In the genomic region with DNA sequence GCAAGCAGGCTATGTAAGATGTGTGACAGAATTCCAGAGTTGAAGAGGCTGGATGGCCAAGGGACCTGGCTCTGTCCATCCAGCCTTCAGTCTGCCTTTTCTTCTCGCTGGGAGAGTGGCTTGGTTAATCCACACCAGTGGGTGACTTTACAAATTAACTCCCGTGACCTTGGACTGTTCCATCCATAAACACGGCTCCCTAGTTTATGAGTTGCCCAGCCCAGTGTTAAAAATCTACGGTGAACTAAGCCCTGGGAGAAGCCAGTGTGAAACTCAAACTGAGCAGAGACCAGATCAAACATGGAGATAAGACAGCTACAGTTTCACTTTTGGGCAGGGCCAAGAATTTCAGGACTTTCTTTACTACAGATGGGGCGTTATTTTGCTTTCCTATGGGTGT, we compare ENCODE assay signal across 12 mouse cellular contexts. TPM values are rescaled to one million over a fixed set of nuclear protein-coding genes. Genes with fewer than 3 reads are reported as not detected.
DNase-seq lines count a peak whose midpoint lies in the region; ATAC-seq lines count a peak whose summit lies in the region.
"Had no signal": no experiment of that assay in that cellular context is flagged by ENCODE, and none has a peak within 500 bp of the region (broad histone marks: within the 10 kb centered on the region; RNA-seq: fewer than 3 reads in every experiment).

No protein-coding gene starts in this region.

- no peak overlapping the region for H3K4me2 ChIP-seq in liver, embryonic 15.5 days
- no peak overlapping the region for H3K4me2 ChIP-seq in hindbrain, embryonic 16.5 days (ENCODE audit: low read length)
- H3K4me2 ChIP-seq: hindbrain, embryonic 13.5 days; neural tube, embryonic 12.5 days had no signal

- no peaks in the 10 kb centered on the region for H3K27me3 ChIP-seq in liver, embryonic 15.5 days
- H3K27me3 ChIP-seq in hindbrain, embryonic 16.5 days (replicated peaks; ENCODE audit: control insufficient read depth, insufficient read depth, low read length): no peaks in the 10 kb centered on the region
- H3K27me3 ChIP-seq: hindbrain, embryonic 13.5 days; neural tube, embryonic 12.5 days had no signal

- H3K4me3 ChIP-seq in liver, embryonic 15.5 days (replicated peaks): no peak overlapping the region
- H3K4me3 ChIP-seq in hindbrain, embryonic 16.5 days (ENCODE audit: low read length): no peak overlapping the region
- H3K4me3 ChIP-seq: heart, embryonic 10.5 days; hindbrain, embryonic 13.5 days; neural tube, embryonic 12.5 days had no signal

- no peaks in the 10 kb centered on the region for H3K9me3 ChIP-seq in liver, embryonic 15.5 days (replicated peaks)
- no peaks in the 10 kb centered on the region for H3K9me3 ChIP-seq in hindbrain, embryonic 16.5 days (ENCODE audit: control insufficient read depth, low read length)
- H3K9me3 ChIP-seq: heart, embryonic 10.5 days; neural tube, embryonic 12.5 days had no signal

- DNase-seq in 3134 (ENCODE audit: extremely low read depth, insufficient read length, low spot score) (peak; percentile 62), NIH3T3 (ENCODE audit: low read depth) (peak; percentile 66)
- peak; percentile 59 for DNase-seq in kidney, adult 18-20 months
- no peak for DNase-seq in layer of hippocampus, postnatal 14 days (ENCODE audit: low spot score in 2 of 2)
- DNase-seq in urinary bladder, postnatal 36 days (ENCODE audit: low spot score in 2 of 2): no peak
- DNase-seq: adrenal gland, postnatal 10 days had no signal

- 38% methylated on average over 5 of the region's 5 CpGs for WGBS in liver, embryonic 15.5 days (ENCODE audit: insufficient replicate concordance)
- 76% methylated on average over 5 of the region's 5 CpGs for WGBS in hindbrain, embryonic 16.5 days

- peaks cover 4% of the 10 kb centered on the region; the same call in 1 of the 2 replicates for H3K4me1 ChIP-seq in liver, embryonic 15.5 days (replicated peaks)
- no peaks in the 10 kb centered on the region; the same call in 1 of the 2 replicates for H3K4me1 ChIP-seq in hindbrain, embryonic 16.5 days (ENCODE audit: control insufficient read depth, insufficient read depth, low read depth, low read length)

- ATAC-seq in liver, embryonic 15.5 days (ENCODE audit: insufficient read depth): peak; percentile 29; the same call in 1 of the 2 replicates
- no peak for ATAC-seq in hindbrain, embryonic 16.5 days
- no peak for ATAC-seq in granulocyte monocyte progenitor cell, adult 5-6 weeks (replicated peaks; ENCODE audit: poor library complexity, severe bottlenecking)

- no peaks in the 10 kb centered on the region for H3K36me3 ChIP-seq in liver, embryonic 15.5 days (replicated peaks)
- no peaks in the 10 kb centered on the region for H3K36me3 ChIP-seq in hindbrain, embryonic 16.5 days (ENCODE audit: control insufficient read depth, insufficient read depth, low read length)
- H3K36me3 ChIP-seq: heart, embryonic 10.5 days; hindbrain, embryonic 13.5 days; neural tube, embryonic 12.5 days had no signal

- H3K9ac ChIP-seq in liver, embryonic 15.5 days: no peak overlapping the region
- H3K9ac ChIP-seq in hindbrain, embryonic 16.5 days (ENCODE audit: low read depth, low read length): no peak overlapping the region
- H3K9ac ChIP-seq: hindbrain, embryonic 13.5 days; neural tube, embryonic 12.5 days had no signal

- H3K27ac ChIP-seq in liver, embryonic 15.5 days (replicated peaks): peak overlapping the region; percentile 73
- H3K27ac ChIP-seq in hindbrain, embryonic 16.5 days (ENCODE audit: low read depth, low read length): no peak overlapping the region
- H3K27ac ChIP-seq: heart, embryonic 10.5 days; hindbrain, embryonic 13.5 days; neural tube, embryonic 12.5 days had no signal

RNA-seq across cellular contexts. Expression of gene Cdh1, which starts 19.9 kb away (rescaled TPM):
- polyA plus RNA-seq in liver, embryonic 15.5 days (2015; fragmentation: Nextera tagmentation; extraction: Ambion mirVana): 19.0 and 23.2 TPM in 2 replicates
- under 1 TPM; 0.24 to 0.35 TPM for total RNA-seq in layer of hippocampus, postnatal 14 days (2021)
- 4.6 and 6.5 TPM in 2 replicates for polyA plus RNA-seq in hindbrain, embryonic 16.5 days (2015; fragmentation: Nextera tagmentation; extraction: Ambion mirVana)
- 1.1 and 4.6 TPM in 2 replicates for total RNA-seq in granulocyte monocyte progenitor cell, adult 5-6 weeks (2014; fragmentation: Nextera tagmentation)
- total RNA-seq in granulocyte monocyte progenitor cell, adult 5-6 weeks (2017): 0.88 and 1.6 TPM in 2 replicates

RNA-seq across cellular contexts. Expression of gene Gm10073, which starts 49.8 kb away (rescaled TPM):
- polyA plus RNA-seq in liver, embryonic 15.5 days (2015; fragmentation: Nextera tagmentation; extraction: Ambion mirVana): 4.0 and 7.3 TPM in 2 replicates
- total RNA-seq in layer of hippocampus, postnatal 14 days (2021): 100 to 1,000 TPM in 1 of 2 experiments, 10 to 100 TPM in 1; 83.2 to 104 TPM
- polyA plus RNA-seq in hindbrain, embryonic 16.5 days (2015; fragmentation: Nextera tagmentation; extraction: Ambion mirVana): 7.4 and 12.5 TPM in 2 replicates
- 29.2 and 30.2 TPM in 2 replicates for total RNA-seq in granulocyte monocyte progenitor cell, adult 5-6 weeks (2014; fragmentation: Nextera tagmentation)
- total RNA-seq in granulocyte monocyte progenitor cell, adult 5-6 weeks (2017): 8.2 and 10.8 TPM in 2 replicates

RNA-seq across cellular contexts. Expression of gene Tango6, which starts 59.9 kb away (rescaled TPM):
- 3.1 and 3.4 TPM in 2 replicates for polyA plus RNA-seq in liver, embryonic 15.5 days (2015; fragmentation: Nextera tagmentation; extraction: Ambion mirVana)
- 1 to 10 TPM; 6.6 to 7.7 TPM for total RNA-seq in layer of hippocampus, postnatal 14 days (2021)
- polyA plus RNA-seq in hindbrain, embryonic 16.5 days (2015; fragmentation: Nextera tagmentation; extraction: Ambion mirVana): 5.5 and 5.9 TPM in 2 replicates
- 8.2 and 12.5 TPM in 2 replicates for total RNA-seq in granulocyte monocyte progenitor cell, adult 5-6 weeks (2014; fragmentation: Nextera tagmentation)
- 6.2 and 7.0 TPM in 2 replicates for total RNA-seq in granulocyte monocyte progenitor cell, adult 5-6 weeks (2017)

Comparison
In these comparisons a context has a peak if more than half of its experiments do, and no peak if none do; other contexts are left out.
1. DNase-seq: peak in 3134 (single experiment), NIH3T3 (single experiment) and kidney, adult 18-20 months (single experiment); none in layer of hippocampus, postnatal 14 days (0 of 2) and urinary bladder, postnatal 36 days (0 of 2).